Mouse (Mus musculus) cerebral cortex, adult 2 months (tissue): ENCODE measurements around the gene Wbp2nl.

Experiments
- WGBS: fragments of 180-500 bp; shearing (Covaris S2); methylation state at CpG from one replicate; pipeline ENCODE4 v1.1.7; 2018; 5-methylcytosine and 5-hydroxymethylcytosine counted together

Wbp2nl gene

DNA sequence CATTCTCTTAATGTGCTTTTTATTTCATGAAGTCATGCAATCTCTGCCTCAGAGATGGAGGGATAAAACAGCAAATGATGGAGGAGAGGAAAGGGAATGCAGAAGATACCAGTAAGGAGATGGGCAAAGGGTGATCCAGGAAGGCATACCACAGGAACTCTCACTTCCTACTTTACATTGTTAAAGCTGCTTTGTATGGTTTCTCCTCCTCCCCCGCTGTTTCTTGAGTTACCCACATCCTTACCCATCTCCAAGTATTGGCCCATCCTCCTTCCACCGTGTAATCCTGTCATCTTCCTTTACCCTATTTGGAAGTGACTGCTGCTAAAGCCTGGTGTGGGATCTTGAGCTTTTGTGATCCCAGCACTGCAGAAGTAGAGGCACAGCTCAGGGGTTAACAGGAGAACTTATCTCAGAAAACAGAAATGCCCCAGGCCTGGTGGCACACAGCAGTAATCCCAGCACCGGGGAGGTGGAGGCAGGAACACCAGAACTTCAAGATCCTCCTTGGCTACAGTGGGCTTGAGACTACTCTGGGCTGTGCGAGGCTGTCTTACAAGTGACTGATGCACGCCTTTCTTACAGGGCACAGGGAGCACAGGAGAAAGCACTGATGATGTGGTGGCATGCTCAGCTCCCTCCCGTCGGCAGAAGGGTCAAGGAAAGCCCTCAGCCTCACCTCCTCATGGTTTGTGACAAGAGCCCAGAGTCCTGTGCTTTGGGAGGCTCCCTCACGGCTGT is 49.7 kb downstream of the Wbp2nl start:
- WGBS = 84% methylated on average over 8 of the region's 8 CpGs

DNA sequence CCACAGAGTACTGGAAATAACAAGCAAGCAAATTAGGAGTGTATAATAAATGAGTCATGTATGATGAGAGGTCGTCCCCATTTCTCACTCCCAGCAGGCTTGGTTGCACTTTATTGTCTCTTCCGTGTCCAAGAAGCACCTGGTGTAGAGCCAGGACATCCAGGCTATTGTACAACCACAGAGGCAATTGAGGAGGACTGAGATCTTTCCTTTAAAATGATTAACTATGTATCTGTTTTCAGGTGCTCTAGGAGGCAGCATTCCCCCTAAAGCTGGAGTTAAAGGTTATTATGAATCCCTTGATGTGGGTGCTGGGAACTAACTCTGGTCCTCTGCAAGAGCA is 50.2 kb downstream of the Wbp2nl start:
- 74% methylated on average over 2 of the region's 2 CpGs for WGBS

DNA sequence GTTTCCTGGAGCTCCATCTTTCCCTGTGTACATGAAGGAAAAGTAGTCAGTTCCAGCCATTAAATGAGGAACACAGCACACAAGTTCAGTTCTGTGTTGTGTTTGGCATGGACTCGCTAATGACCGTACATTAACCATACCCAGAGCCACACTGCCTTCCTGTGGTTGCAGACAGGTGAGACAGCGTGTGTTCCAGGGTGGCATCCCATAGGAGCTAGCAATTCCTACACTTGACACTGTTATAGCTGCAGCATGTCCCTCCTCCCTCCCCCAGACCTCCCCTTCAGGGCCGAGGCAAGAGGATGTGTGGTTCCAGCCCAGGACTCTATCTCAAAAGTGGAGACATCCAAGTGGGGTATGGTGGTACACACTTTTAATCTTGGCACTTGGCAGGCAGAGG is 51.6 kb downstream of the Wbp2nl start:
- WGBS = 88% methylated on average over 4 of the region's 4 CpGs

DNA sequence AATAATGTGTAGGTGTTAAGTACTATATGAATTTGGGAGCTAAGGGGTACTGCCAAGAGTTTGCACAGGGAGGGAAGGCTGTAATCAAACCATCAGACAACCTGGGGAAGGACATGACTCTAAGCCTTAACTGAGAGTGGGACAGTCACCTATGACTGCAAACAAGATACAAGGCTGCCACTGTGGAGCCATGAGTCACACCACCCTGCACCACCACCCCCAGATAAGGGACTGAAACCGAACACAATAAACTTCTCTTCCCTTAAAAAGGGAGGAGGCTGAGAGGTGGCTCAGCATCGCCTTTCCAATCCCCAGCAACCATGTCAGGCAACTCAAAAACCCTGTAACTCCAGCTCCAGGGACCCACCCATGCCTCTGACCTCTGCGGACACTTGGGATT is 52.7 kb downstream of the Wbp2nl start:
- WGBS = 49% methylated on average over 3 of the region's 3 CpGs

DNA sequence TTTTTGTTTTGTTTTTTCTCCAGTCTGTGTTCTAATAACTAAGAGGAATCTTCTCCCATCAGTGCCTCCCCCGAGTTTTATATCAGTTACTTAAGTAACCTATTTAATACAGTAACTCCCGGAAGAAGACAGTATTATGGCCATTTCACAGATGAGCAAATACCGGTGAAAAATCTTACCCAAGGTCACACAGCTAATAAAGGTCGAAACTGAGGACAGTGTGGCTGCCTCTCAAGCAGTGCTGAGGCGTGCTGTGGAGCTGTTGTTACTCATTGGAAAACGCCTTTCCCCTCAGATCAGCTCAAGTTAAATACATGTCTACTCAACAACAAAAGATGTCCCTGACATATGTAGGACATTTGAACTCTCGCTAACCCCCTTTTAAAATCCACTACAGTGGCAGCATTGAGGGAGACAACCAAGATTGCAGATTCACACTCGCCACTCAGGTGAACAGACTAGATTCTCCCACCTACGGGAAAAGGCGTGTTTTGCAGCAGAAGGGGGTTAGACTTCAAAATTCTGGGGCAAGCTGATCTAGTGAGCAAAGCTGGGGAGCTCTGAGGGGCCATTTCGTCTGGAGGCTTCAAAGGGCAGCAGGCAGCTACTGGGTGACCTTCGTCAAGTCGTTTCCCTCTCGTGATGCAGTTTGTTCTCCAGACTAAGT is 54.5 kb downstream of the Wbp2nl start:
- 15% methylated on average over 14 of the region's 14 CpGs for WGBS

DNA sequence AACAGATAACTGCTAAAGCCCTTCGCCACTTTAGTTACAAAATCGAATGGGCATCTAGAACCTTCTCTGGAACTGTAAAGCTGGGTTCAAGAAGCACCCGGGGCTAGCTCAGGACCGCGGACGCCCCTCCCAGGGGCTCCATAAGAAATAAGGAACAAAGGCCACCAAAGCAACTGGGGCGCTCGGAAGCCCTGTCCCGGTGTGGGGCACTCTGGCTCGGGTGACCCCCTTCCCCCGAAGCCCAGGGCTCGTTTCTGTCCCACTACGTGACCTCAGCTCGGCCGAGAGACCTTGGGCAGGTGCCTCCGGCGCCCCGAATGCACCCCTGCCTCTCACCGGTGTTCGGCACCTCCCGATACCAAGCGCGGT is 55.0 kb downstream of the Wbp2nl start:
- WGBS = under 1% methylated on average over 23 of the region's 23 CpGs

DNA sequence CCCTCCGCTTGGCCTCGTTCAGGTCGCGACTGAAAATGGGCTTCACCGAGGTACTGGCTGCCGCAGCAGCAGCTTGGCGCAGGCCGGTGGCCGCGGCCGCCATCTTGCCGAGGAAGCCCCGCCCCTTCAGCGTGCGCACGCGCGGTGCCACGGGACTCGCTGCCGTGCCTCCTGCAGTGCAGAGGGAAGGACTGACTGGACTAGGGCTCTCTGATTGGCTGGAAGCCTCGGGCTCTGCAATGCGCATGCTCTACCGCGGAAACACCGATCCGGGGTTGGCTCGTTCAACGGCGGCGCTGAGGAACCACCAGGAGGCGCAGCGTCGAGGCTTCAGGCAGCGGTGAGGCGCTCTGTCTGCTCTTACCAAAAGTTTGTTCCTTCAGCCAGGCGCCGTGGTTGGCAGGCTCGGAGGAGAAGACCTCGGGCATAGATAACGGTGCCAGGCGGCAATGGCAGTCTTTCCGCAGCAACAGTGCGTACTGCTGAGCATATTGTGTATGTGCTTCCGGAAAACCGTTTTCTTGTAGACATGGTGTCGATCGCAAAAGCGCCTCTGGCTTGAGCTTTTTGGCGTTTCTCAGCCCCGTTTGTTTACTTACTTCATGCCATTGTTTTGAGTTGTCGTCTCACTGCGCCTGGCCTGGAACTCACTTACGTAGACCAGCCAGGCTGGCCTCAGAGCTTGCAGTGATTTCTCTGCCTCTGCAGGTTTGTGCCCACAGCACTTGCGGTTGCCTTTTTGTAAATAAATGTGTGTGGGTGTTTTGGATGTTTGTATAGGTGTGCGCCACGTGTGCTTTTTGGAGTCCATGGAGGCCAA is 55.6 kb downstream of the Wbp2nl start, which contains the start of gene Ndufa6:
Ndufa6 (minus strand) TSS at position 197 of the 820 bp plus-strand sequence.
- 1% methylated on average over 57 of the region's 57 CpGs for WGBS

DNA sequence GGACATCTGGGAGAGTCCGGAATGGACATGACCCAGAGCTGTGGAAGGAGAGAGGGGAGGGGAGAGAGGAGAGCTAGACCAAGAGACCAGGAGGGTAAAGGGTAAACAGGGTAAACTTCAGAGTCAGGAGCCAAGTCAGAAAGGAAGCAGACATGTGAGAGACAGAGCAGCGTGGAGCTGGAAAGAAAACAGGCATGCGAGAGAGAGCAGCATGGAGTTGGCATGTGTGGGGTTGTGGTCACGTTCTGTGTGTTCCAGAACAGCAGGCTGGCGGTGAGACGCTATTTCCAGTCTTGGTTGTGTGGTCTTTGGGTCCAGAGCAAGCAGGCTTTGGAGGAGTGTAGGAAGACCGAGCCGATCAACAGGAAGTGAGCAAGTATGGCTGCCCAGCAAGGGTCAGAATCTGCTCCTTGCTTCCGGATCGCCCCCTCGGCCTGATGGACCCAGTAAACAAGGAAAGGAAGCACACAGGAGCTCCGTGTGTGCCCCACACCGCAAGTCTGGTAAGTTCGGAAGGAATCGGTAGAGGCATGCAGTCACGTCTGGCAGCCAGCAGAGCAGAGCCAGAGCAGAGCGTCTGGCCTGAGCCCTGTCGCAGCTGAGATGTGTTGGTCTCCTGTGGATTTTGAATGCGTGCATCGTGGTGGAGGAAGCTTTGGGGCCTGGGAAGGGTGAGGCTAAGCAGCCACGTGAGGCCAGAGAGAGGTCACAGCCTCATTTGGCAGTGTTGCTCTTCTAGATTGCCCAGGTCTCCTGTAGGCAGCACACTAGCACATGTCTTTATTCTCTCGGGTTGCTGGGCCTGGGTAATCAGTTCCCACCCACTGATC is 59.9 kb downstream of the Wbp2nl start:
- WGBS = 70% methylated on average over 22 of the region's 22 CpGs

DNA sequence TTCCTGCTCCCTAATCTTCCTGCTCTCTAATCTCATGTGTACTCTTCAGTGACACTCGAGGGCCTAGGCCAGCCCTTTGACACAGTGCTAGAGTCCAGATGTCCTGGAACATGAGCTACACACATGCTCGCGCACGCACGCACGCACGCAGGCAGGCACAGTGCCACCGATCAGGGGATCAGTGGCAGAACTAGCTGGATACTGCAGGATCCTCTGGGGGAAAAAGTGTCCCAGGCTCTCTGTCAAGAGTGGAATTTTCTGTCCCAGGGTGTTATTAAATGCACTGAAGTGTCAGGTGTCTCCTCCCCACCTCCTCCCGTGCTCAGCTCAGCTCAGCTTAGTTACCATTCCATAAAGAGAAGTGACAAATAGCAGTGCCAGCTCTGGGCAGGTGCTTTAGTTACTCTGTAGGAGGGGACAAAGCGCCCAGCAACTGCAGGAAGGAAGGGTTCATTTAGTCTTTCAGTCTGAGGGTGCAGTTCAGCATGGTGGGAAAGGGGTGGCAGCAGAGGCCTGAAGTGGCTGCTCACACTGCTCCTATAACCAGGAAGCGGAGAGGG is 62.8 kb downstream of the Wbp2nl start:
- WGBS = 81% methylated on average over 11 of the region's 11 CpGs

DNA sequence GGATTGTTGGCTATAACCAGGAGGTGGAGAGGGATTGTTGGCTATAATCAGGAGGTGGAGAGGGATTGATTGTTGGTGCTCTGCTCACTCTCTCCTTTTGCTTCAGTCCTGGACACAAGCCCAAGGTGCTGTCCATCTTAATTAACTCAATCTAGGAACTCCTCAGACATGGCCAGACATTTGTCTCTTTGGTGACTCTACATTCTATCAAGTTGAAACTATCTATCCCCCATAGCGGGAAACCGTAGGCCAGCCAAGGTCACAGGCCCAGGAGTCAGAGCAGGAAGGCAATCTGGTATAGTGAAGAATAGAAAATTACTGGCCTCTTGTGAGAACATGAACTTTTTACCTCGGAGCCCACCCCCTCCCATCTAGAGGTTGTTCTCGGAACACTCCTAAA is 63.5 kb downstream of the Wbp2nl start:
- WGBS = 90% methylated on average over 4 of the region's 4 CpGs

DNA sequence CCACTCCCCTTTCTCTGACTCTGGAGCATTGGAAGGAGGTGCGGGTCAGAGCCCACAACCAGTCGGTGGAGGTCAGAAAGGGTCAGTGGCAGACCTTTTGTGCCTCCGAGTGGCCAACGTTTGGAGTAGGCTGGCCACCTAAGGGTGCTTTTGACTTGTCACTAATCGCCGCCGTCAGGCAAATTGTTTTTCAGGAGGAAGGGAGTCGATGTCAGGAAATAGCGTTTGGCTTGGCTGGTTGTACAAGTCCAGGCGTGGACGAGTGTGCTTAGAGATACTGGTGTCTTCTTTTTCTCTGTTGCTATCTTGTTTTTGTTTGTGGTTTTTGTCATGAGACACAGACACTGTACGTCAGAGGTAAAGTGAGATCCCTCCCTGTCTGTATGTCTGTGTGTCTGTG is 65.0 kb downstream of the Wbp2nl start:
- 74% methylated on average over 9 of the region's 12 CpGs for WGBS
